Comparison of ENCODE assay signal across 9 mouse cellular contexts in the genomic region with DNA sequence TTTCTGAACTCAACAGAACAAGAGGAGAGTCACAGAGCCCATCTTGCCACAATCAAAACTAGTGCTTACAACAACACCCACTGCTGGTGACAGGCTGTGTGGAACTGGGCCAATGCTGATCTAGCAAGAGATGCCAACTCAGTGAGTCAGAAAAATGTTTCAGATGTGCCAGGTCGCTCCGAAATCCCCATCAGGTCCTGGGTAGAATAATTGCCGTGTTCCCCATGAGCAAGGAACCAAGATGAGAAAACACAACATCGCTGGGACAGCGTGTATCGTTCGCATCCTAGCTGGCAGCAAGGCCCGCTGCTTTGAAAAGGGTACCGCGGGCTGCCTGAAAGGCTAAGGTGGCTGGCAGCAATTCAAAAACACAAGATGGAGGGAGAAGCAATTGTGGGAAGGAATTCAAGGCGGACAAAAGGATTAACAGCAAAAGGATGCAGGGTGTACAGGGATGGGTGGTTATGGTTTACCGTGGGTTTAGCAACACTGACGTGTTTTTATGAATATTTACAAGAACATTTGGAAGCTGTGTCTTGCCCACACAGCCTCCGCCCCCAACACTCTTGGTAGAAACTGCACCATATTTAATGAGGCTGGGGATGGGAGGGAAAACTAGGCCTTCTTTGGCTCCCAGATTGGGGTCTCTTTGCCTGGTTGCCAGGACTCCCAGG.
DNase-seq lines count a peak whose midpoint lies in the region; ATAC-seq and TF ChIP-seq lines count a peak whose summit lies in the region.
"Had no signal": no experiment of that assay in that cellular context is flagged by ENCODE, and none has a peak within 500 bp of the region (broad histone marks: within the 10 kb centered on the region; RNA-seq: fewer than 3 reads in every experiment).

No protein-coding gene starts in this region.

- peak overlapping the region; percentile 32 for H3K4me2 ChIP-seq in heart, embryonic 16.5 days (ENCODE audit: low read depth, low read length)
- H3K4me2 ChIP-seq in forebrain, embryonic 16.5 days (ENCODE audit: low read length): peak overlapping the region; percentile 36
- H3K4me2 ChIP-seq in liver, postnatal 0 days (ENCODE audit: low read depth, low read length): no peak overlapping the region

- H3K9me3 ChIP-seq in heart, embryonic 16.5 days (replicated peaks; ENCODE audit: control insufficient read depth, low read length): no peaks in the 10 kb centered on the region
- no peaks in the 10 kb centered on the region for H3K9me3 ChIP-seq in forebrain, embryonic 16.5 days (ENCODE audit: control insufficient read depth, low read length)
- H3K9me3 ChIP-seq in liver, postnatal 0 days (ENCODE audit: low read length): no peaks in the 10 kb centered on the region

- H3K4me1 ChIP-seq in heart, embryonic 16.5 days (ENCODE audit: control insufficient read depth, insufficient read depth, low read length): peaks cover 4% of the 10 kb centered on the region; the same call in 1 of the 2 replicates
- peaks cover 17% of the 10 kb centered on the region for H3K4me1 ChIP-seq in forebrain, embryonic 16.5 days (replicated peaks; ENCODE audit: control insufficient read depth, insufficient read depth, low read length)
- H3K4me1 ChIP-seq in liver, postnatal 0 days (ENCODE audit: insufficient read depth): no peaks in the 10 kb centered on the region

- TF ChIP-seq CTCF in liver, postnatal 0 days (IDR thresholded peaks at IDR 0.05; ENCODE audit: low read depth): no peak

- H3K36me3 ChIP-seq in heart, embryonic 16.5 days (ENCODE audit: control insufficient read depth, insufficient read depth): no peaks in the 10 kb centered on the region
- H3K36me3 ChIP-seq in forebrain, embryonic 16.5 days (ENCODE audit: control insufficient read depth, insufficient read depth): no peaks in the 10 kb centered on the region
- no peaks in the 10 kb centered on the region for H3K36me3 ChIP-seq in liver, postnatal 0 days (replicated peaks; ENCODE audit: insufficient read depth, low read length)

- H3K9ac ChIP-seq in heart, embryonic 16.5 days (ENCODE audit: low read length): no peak overlapping the region
- no peak overlapping the region for H3K9ac ChIP-seq in forebrain, embryonic 16.5 days (replicated peaks; ENCODE audit: low read depth, low read length)
- H3K9ac ChIP-seq in liver, postnatal 0 days (replicated peaks): no peak overlapping the region

- 60% methylated on average over 14 of the region's 14 CpGs for WGBS in heart, embryonic 16.5 days
- 18% methylated on average over 14 of the region's 14 CpGs for WGBS in forebrain, embryonic 16.5 days
- 86% methylated on average over 14 of the region's 14 CpGs for WGBS in liver, postnatal 0 days (ENCODE audit: insufficient replicate concordance)

- peak overlapping the region; percentile 79 for H3K27ac ChIP-seq in heart, embryonic 16.5 days (ENCODE audit: low read length)
- H3K27ac ChIP-seq in forebrain, embryonic 16.5 days (ENCODE audit: low read length): peak overlapping the region; percentile 91
- no peak overlapping the region for H3K27ac ChIP-seq in liver, postnatal 0 days (ENCODE audit: low read depth)

- peak; percentile 91 for ATAC-seq in heart, embryonic 16.5 days (replicated peaks; ENCODE audit: extremely low read depth, insufficient read depth, low FRiP score)
- ATAC-seq in forebrain, embryonic 16.5 days: peak; percentile 94
- ATAC-seq in activated CD4-positive, CD25-positive, alpha-beta regulatory T cell, adult 4 months: no peak
- no peak for ATAC-seq in liver, postnatal 0 days

- DNase-seq in heart, adult 8-10 months (ENCODE audit: low spot score): no peak
- DNase-seq in adrenal gland, postnatal 25 days: peak; percentile 47
- DNase-seq in layer of hippocampus, adult 8-10 months (ENCODE audit: low spot score in 2 of 2): peak; percentile 96 to 97
- peak; percentile 90 to 93 for DNase-seq in right cerebral cortex, adult 2 months (ENCODE audit: low spot score in 2 of 2)
- no peak for DNase-seq in liver, postnatal 0 days

- no peak overlapping the region for H3K4me3 ChIP-seq in heart, embryonic 16.5 days (ENCODE audit: low read length)
- H3K4me3 ChIP-seq in forebrain, embryonic 16.5 days (replicated peaks; ENCODE audit: low read length): 0 out of 2 replicates have a peak overlapping the region, but pooled peaks have one; percentile 9
- H3K4me3 ChIP-seq in liver, postnatal 0 days (ENCODE audit: low read depth, low read length): no peak overlapping the region
- H3K4me3 ChIP-seq: erythroblast, embryonic 14.5 days had no signal

- H3K27me3 ChIP-seq in heart, embryonic 16.5 days (ENCODE audit: control insufficient read depth, insufficient read depth, low read length): no peaks in the 10 kb centered on the region
- no peaks in the 10 kb centered on the region for H3K27me3 ChIP-seq in forebrain, embryonic 16.5 days (replicated peaks; ENCODE audit: control insufficient read depth, insufficient read depth, low read length)
- H3K27me3 ChIP-seq in liver, postnatal 0 days (ENCODE audit: insufficient read depth, low read length): no peaks in the 10 kb centered on the region

- TF ChIP-seq EP300 in liver, postnatal 0 days (IDR thresholded peaks at IDR 0.05; ENCODE audit: low read depth): no peak

Comparison
In these comparisons a context has a peak if more than half of its experiments do, and no peak if none do; other contexts are left out.
1. ATAC-seq: peak in heart, embryonic 16.5 days (single experiment) and forebrain, embryonic 16.5 days (single experiment); none in activated CD4-positive, CD25-positive, alpha-beta regulatory T cell, adult 4 months (single experiment) and liver, postnatal 0 days (single experiment).
2. DNase-seq: peak in adrenal gland, postnatal 25 days (single experiment), layer of hippocampus, adult 8-10 months (2 of 2) and right cerebral cortex, adult 2 months (2 of 2); none in heart, adult 8-10 months (single experiment) and liver, postnatal 0 days (single experiment).